Mouse (Mus musculus): ENCODE data around the gene Utp20.

- TF ChIP-seq CTCF (IDR thresholded peaks at IDR 0.05) (no peak), POLR2A (IDR thresholded peaks at IDR 0.05; ENCODE audit: insufficient read depth, low read depth, low read length) (no peak), EP300 (IDR thresholded peaks at IDR 0.05; ENCODE audit: insufficient read depth, low read depth, low read length) (no peak)
These were observed 50.4 kb downstream of the Utp20 start for GRCm38 (mm10) chr10:88776206-88776605.
